Mouse (Mus musculus) ES-E14 (cell line): ENCODE measurements around the gene Dbnl.

Experiments
- HCFC1 ChIP-seq: IDR thresholded peaks from 2 replicates; pipeline ENCODE4 v1.6.1; 2012; ENCODE audit warnings: low read length, inconsistent platforms, borderline replicate concordance; ENCODE audit not compliant: insufficient read depth
- MAFK ChIP-seq: IDR thresholded peaks from 2 replicates; pipeline ENCODE4 v1.6.1; 2014; ENCODE audit warnings: mild to moderate bottlenecking, low read depth, low read length, inconsistent platforms; ENCODE audit not compliant: insufficient read depth

DNA sequence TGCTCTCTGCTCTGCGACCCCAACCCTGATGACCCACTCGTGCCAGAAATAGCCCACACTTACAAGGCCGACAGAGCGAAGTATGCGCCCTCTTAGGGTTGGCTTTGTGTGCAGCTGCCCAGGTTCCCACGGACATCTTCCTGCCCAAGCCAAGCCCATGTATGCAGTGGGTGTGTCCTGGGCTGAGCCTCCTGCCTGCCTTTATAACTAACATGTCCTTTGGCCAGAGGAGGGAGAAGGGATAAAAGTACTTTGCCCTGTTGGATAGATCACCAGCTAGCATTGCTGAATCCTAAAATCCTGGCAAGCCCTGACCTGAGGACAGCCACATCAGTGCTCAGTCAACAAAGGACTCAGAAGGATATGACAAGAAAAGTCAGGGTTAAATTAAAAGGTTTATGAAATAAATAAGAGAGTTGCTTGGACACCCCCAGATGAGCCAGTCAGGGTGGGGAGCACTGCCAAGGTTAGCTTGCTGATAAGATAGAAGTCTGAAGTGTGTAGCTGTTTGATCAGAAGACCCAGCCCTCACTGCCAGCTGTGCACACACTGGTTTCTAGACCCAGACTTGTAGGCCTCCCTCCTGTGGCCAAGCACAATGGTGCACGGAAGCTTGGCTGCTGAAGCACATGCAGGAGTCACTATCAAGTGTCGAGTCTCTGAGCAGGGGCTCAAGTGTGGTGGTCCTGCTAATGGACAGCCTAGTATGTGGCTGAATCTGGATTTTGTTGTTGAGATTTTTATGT lies 5.9 kb upstream of the Dbnl start:
- TF ChIP-seq MAFK (no peak), HCFC1 (no peak)
